Mouse (Mus musculus) kidney, postnatal 25 days (tissue): ENCODE results near the gene Vamp1.

Source experiments
- DNase-seq, 2 experiments: peaks; one replicate each; pipeline ENCODE4 v3.0.0; 2021; ENCODE audit warnings: mixed read lengths in 2 of 2

The Vamp1 gene

GRCm38 (mm10) chr6:125213129-125213528 lies 2.2 kb upstream of the Vamp1 start:
- no peak for DNase-seq

- no peak for DNase-seq
These were observed 1.6 kb upstream of the Vamp1 start for GRCm38 (mm10) chr6:125213715-125214114.

- DNase-seq, result no peak
These were observed 1.5 kb downstream of the Vamp1 start for GRCm38 (mm10) chr6:125216898-125217297.

- DNase-seq, result no peak
These were observed 2.5 kb downstream of the Vamp1 start for GRCm38 (mm10) chr6:125217899-125218298.

DNA sequence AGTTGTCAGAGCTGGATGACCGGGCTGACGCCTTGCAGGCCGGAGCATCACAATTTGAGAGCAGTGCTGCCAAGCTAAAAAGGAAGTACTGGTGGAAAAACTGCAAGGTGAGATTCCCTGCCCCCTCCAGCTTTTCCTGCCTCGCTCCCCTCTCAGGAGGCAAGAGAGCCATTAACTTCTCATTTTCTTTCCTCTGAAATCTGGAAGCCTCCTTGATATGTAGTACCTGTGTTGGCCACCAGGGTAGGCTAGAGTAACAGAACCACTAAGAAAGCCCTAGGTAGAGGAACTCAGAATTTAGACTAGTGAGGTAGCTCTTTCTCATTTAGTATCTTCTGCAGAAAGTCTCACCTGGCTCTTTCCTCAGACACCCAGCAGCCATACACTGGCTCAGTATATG lies 3.6 kb downstream of the Vamp1 start:
- DNase-seq, result peak in 1 of 2 experiments; percentile 83

DNA sequence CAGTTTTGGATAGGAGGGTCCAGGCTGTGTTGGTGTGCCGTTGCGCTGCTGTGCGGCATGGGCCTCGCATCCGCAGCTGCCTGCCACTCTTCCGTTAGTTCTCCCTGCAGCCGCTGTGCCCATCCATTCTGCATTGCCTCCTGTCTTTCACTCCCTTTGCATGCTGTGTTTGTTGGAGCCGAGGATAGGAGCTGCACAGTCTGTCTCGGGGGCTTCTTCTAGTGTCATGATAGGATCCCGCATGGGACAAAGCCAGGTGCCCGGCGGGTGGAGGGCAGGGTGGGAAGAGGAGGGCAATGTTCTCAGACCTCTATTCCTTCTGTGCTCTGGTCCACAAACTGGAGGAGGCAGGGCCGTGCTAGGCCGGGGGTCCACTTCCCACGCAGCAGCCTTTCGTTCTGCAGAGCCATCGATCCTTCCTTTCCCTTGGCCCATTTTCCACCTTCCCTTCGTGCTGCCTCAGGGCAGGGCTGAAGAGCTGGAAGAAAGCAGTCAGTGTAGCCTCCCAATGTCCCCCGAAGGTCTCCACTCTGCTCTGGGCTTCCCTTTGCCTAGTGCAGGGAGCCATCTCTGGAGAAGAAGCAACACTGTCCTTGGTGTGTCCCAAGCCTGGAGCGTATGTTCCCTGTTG lies 5.9 kb downstream of the Vamp1 start:
- DNase-seq, result no peak

- peak in 1 of 2 experiments; percentile 31 for DNase-seq
These were observed 6.8 kb downstream of the Vamp1 start for GRCm38 (mm10) chr6:125222146-125222545.

GRCm38 (mm10) chr6:125222577-125222976 lies 7.2 kb downstream of the Vamp1 start:
- DNase-seq, result no peak

DNA sequence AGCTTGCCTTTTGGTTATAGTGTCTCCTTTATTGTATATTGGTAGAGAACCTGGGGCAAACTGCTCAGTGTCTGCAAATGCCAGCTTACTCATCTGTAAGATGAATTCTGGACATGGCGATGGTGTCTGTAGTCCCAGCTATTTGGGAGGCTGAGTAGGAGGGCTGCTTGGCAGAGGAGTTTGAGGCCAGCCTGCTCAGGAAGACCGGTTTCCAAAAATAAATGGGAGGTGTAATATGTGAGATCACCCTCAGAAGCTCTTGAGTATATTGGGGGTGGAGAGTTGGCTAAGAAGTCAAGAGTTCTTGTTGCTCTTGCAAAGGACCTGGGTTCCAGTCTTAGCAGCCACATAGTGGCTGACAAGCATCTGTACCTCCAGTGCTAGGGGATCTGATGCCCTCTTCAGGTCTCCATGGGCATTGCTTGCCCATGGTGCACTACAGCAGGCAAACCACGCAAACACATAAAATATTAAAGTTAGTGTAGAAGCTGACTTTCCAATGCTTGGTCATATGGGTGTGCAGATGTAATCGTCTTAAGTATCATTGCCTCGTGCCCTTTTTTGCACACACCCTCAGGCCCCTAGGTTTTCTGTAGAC lies 10.3 kb downstream of the Vamp1 start:
- peak in 1 of 2 experiments; percentile 39 for DNase-seq

DNA sequence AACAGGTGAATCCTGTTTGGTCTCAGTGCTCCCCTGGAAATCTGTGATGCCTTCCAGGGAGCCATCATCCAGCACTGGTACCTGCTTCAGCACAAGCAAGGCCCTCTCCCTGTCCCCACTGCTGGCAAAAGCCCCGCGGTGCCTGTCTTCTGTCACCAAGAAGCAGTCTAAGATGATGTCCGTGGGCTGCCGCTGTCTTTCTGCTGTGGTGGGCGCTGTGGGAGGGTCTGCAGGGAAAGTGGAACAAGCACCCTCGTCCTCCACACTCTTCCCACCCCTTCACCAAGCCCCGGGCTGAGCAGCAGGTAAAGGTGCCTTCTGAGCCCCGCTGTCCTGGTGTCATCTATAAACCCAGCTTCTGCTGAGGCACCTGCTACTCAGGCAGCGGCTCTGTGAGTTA lies 15.2 kb downstream of the Vamp1 start:
- DNase-seq, result no peak

DNA sequence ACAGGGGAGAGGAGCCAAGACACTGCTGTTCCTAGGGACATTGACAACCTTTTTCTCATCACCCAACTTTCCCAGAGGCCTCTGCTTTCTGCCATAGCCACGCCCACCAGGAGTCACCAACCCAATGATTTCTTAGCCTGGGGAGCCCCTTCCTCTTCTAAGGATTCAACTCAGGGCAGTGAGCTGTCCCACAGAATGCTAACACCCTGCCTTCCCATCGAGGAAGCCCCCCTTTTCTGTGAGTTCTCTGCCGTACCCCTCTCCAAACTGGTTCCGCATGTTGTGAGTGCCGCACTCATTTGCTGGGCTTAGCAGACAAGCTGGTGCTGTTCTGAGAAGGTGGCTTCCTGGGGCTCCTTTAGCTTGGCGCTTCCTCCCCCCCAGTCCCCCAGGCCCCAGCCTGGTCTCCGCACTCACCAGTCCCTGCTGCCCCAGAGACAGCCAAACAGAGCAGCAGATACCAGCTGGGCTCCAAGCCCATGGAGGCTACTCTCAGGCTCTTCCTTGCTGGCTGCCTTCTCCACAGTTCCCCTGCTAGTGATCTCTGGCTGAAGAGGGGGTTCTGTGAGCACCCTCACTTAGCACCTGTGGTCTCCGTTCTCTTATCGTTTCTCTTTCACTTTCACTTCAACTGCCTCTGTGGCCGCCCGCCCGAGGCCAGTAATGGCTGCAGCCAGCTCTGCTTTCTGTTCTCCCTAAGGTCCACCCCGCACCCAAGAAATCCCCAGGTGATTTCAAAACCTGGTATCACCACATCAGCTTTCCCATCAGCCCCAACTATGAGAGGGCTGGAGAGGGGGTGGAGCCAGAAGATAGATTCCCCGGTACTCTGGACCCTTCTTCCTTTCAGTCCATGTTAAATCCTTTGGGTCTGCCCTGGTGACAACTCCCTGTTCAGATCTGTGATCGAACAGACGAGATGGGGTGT lies 16.0 kb downstream of the Vamp1 start, which contains the start of gene Tapbpl:
TSS of gene Tapbpl (minus strand) at position 744 of the 928 bp plus-strand sequence.
- peak; percentile 70 to 76 for DNase-seq

DNA sequence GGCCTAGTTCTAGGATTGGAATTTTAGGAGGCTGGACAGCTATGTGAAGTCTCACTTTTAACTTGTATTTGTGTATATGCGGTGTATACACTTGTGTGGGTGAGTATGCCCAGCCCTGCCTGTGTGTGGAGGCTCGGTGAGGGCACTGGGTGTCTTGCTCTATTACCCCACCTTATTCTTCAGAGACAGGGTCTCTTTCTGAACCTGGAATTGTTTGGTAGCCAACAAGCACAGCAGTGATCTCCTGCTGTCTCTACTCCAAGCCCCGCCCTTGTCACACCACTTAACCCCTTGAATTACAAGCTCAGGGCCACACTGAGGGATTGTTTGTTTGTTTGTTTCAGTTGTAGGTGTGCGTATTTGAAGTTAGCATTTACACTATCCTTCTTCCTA lies 16.7 kb downstream of the Vamp1 start:
- no peak for DNase-seq

DNA sequence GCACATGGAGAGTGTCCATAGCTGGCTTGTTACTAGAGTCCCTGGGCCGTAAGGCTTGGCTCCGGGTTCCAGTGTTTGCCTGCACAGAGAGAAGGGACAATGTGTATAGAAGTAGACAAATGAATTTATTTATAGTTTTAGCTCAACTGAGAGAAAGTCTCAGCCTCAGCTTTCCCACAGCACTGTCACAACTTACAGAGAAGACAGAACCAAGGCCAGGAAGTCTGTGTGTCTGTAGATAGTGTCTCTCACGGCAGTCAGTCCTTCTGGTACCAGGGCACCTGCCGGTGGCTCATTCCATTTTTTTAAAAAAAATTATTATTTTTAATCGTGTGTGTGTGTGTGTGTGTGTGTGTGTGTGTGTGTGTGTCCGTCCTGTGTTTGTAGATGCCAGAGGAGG lies 17.2 kb downstream of the Vamp1 start:
- no peak for DNase-seq

DNA sequence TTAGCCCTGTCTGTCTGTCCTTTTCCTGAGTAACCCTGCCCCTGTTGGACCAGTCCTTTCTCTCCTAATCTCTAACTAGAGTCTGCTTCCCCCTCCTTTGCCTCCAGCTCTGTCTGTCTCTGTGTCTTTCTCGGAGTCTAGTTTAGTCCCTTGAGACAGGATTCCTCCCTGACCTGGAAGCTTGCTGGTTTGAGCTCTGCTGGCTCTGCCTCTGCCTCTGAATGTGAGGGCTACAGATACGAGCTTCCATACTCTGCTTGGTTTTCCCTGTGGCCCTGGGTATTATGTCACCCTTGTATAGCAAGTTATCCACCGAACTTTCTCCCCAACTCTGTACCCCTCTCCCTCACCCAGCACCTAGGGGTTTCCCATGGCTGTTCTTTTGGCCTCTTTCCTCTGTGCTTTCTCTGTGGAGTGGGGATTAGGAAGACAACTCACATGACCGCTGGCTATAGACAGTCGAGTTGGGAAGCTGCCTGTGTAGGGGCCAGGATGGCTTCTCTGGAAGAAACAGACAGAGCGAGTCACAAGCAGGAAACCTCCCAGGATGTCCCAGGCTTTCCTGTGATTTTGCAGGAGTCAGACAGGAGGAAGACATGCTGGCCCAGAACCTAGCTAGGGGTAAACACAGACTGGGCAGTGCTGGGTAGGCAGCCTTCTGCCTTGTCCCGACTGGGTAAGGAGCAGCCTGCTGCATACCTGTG lies 18.6 kb downstream of the Vamp1 start:
- DNase-seq, result peak in 1 of 2 experiments; percentile 31

DNA sequence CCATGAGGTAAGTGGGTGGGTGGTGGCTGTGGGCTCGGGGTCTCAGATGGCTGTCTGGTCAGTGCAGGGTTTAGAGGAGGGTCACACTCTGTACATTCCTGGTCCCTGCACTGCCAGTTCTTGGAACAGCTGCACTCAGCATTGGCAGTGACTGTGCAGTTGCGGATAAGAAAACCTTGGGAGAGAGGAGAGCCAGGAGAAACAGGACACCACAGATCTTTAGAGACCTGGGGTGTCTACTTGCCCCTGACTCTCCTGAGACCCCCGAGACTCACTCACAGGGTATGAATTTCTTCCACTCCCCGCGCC lies 19.1 kb downstream of the Vamp1 start:
- no peak for DNase-seq

- DNase-seq, result no peak
These were observed 21.0 kb downstream of the Vamp1 start for GRCm38 (mm10) chr6:125236341-125236740.

GRCm38 (mm10) chr6:125236782-125237181 lies 21.4 kb downstream of the Vamp1 start, which contains the start of gene Cd27:
TSS of gene Cd27 (minus strand) at chr6:125237010.
- no peak for DNase-seq

DNA sequence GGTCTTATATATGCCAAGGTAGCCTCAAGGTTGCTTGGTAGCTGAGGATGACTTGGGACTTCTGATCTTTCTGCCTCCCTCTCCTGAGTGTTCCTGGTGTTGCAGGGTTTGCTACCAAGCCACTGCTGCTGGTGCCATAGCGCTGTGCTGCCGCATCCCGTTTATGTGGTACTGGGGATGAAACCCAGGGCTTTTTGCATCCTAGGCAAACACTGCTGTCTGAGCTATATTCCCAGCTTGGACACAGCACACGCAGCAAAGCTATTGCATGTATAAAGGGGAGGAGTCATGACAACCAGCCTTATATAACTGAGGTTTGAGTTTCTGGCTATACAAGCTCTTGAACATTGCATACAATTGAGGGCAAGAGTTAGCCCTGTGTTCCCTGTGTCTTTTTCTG lies 22.1 kb downstream of the Vamp1 start:
- no peak for DNase-seq

DNA sequence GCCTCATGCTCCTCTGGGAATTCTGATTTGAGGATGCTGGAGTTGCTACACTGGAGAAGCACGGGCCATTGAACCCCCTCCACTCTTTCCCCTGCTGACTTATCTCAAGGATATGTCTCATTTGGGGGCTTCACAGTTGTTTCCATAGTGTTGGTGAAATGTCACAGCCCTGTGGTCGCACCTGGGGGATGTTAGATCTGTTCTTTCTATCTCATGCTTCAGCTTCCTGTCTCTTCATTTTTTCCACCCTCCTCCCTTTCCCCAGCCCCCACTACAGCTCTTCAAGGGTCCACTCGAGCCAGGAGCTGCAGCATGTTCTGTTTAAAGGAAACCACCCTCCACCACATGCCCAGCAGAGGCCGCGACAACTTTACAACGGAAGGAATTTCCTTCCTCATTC lies 23.0 kb downstream of the Vamp1 start:
- no peak for DNase-seq

DNA sequence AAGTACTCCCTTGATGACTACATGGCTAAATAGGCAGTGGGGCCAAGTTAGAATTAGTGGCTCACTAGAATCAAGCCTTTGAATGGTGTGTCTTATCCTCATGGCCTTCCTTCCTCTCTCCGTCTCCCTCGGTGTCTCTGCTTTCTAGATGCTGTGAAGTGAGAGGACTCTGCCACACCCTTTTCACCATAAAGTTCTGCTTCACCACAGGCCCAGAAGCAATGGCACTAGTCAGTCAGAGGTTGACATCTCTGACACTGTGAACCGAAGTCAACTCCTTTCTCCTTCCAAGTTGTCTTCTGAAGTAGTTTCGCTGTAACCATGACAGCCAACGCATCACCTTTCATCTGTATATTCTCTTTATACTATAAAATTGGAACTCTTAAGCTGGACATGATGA lies 24.2 kb downstream of the Vamp1 start:
- peak in 1 of 2 experiments; percentile 5 for DNase-seq

DNA sequence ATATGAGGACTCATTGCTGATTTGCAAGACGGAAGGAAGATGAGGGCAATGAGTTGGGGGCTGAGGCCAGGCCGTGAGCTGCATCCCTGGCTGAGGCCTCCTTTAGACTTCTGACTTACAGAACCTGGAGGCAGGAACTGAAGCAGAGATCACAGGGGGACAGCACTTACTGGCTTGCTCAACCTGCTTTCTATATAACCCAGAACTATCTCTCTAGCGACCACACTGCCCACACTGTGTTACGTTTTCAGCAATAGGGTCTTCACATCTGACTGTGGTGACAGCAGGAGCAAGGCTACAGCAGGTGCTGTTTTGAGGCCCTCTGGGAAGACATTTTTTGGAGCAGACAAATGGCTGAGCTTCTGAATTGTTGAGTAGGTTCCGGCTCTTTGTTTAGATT lies 25.3 kb downstream of the Vamp1 start:
- no peak for DNase-seq

- DNase-seq, result no peak
These were observed 26.2 kb downstream of the Vamp1 start for GRCm38 (mm10) chr6:125241566-125241965.

GRCm38 (mm10) chr6:125244551-125244950 lies 29.2 kb downstream of the Vamp1 start:
- no peak for DNase-seq
